Mouse (Mus musculus): ENCODE data around the gene Ruvbl1.

Gene Ruvbl1

GRCm38 (mm10) chr6:88544644-88545396, 79.6 kb downstream of the Ruvbl1 start:
- in situ Hi-C loops (cut with MseI, MboI): no loop called here

DNA sequence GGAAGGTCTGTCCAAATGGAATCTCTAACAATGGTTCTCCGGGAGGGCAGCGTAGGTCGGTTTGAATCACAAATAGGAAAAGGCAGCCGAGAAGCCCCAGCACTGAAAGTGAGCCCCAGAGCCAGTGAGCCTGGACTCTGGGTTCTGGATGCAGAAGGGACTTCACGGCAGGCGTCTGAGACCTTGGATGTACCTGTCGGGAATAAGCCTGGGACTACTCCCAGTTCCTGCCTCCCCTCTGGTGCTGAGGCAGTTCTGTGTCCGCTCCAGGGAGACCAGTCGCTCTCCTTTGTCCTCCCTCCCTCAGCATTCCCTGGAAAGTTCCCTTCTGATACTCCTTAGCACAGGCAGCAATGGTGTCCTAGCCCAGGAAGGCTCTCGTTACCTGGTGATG, 80.2 kb downstream of the Ruvbl1 start:
- in situ Hi-C loops (cut with MseI, MboI): no loop called here

Data from mouse trophoblast stem cell (cell line).